Mouse (Mus musculus) stomach, embryonic 14.5 days (tissue): ENCODE data around the gene Oxct1. TPM values are rescaled to one million over a fixed set of nuclear protein-coding genes. Genes with fewer than 3 reads are reported as not detected.

ENCODE experiments used
- ATAC-seq: fragments of 200-750 bp; cut with Nextera tagmentation; 2 replicates; pipeline ENCODE4 v1.8.0; 2017; ENCODE audit warnings: low read depth, moderate TSS enrichment; ENCODE audit not compliant: insufficient number of reproducible peaks, insufficient read depth, low FRiP score
- H3K27ac ChIP-seq: fragments of 300-500 bp; sonication (generic); 2 replicates; pipeline ENCODE4 v1.5.1; 2014; ENCODE audit warnings: mild to moderate bottlenecking, low read length, moderate library complexity, mixed read lengths
- H3K27me3 ChIP-seq: fragments of 300-500 bp; sonication (generic); 2 replicates; pipeline ENCODE4 v1.6.1; 2014; ENCODE audit warnings: low read length, control low read depth, mixed read lengths; ENCODE audit not compliant: control insufficient read depth, insufficient read depth
- H3K36me3 ChIP-seq: fragments of 300-500 bp; sonication (generic); 2 replicates; pipeline ENCODE4 v1.6.1; 2014; ENCODE audit warnings: mild to moderate bottlenecking, control low read depth, low read length, moderate library complexity, mixed read lengths; ENCODE audit not compliant: control insufficient read depth, insufficient read depth
- H3K4me1 ChIP-seq: fragments of 300-500 bp; sonication (generic); 2 replicates; pipeline ENCODE4 v1.6.1; 2014; ENCODE audit warnings: low read length, control low read depth, mixed read lengths; ENCODE audit not compliant: control insufficient read depth, insufficient read depth
- H3K4me2 ChIP-seq: fragments of 300-500 bp; sonication (generic); replicated peaks from 2 replicates; pipeline ENCODE4 v1.6.1; 2014; ENCODE audit warnings: low read depth, low read length, control low read depth
- H3K4me3 ChIP-seq: fragments of 300-500 bp; sonication (generic); 2 replicates; pipeline ENCODE4 v1.5.1; 2014; ENCODE audit warnings: low read depth, low read length, control low read depth
- H3K9ac ChIP-seq: fragments of 300-500 bp; sonication (generic); replicated peaks from 2 replicates; pipeline ENCODE4 v1.6.1; 2014; ENCODE audit warnings: low read depth, mild to moderate bottlenecking, control low read depth, low read length, moderate library complexity, mixed read lengths
- H3K9me3 ChIP-seq: fragments of 300-500 bp; sonication (generic); 2 replicates; pipeline ENCODE4 v1.6.1; 2016; ENCODE audit warnings: low read depth, low read length, control low read depth; ENCODE audit not compliant: control insufficient read depth
- WGBS: fragments of 180-500 bp; shearing (Covaris S2); extraction: QIAGEN DNeasy Blood & Tissue Kit; methylation state at CpG from one replicate; pipeline ENCODE4 v1.1.7; 2014; 5-methylcytosine and 5-hydroxymethylcytosine counted together
- polyA plus RNA-seq: library from polyadenylated mRNA; unstranded; fragments of >200 nt; fragmentation: Nextera tagmentation; extraction: Ambion mirVana; gene quantifications from 2 replicates; pipeline ENCODE4 v1.2.1, GENCODE M21; 2014

Oxct1 gene
- polyA plus RNA-seq, 1 experiment from 2014 or later, result 227 TPM

GRCm38 (mm10) chr15:4167946-4168345 is 141.8 kb downstream of the Oxct1 start:
- Histone ChIP-seq H3K27me3 (no peaks in the 10 kb centered on the region), H3K9ac (no peak overlapping the region), H3K4me3 (no peak overlapping the region), H3K4me1 (no peaks in the 10 kb centered on the region), H3K36me3 (no peaks in the 10 kb centered on the region), H3K27ac (no peak overlapping the region), H3K4me2 (no peak overlapping the region), H3K9me3 (no peaks in the 10 kb centered on the region)
- WGBS, result 71% methylated on average over 2 of the region's 2 CpGs
- ATAC-seq, result no peak

GRCm38 (mm10) chr15:4171600-4171999 is 145.4 kb downstream of the Oxct1 start:
- ATAC-seq, result no peak
- no peak overlapping the region for H3K4me2 ChIP-seq
- WGBS, result 51% methylated on average over 2 of the region's 2 CpGs
- no peak overlapping the region for H3K9ac ChIP-seq
- no peaks in the 10 kb centered on the region for H3K36me3 ChIP-seq
- H3K4me1 ChIP-seq, result no peaks in the 10 kb centered on the region
- peaks cover 2% of the 10 kb centered on the region; the same call in 1 of the 2 replicates for H3K9me3 ChIP-seq
- H3K27ac ChIP-seq, result no peak overlapping the region
- H3K4me3 ChIP-seq, result no peak overlapping the region
- H3K27me3 ChIP-seq, result no peaks in the 10 kb centered on the region

GRCm38 (mm10) chr15:4197913-4198312 is 171.7 kb downstream of the Oxct1 start:
- no peak for ATAC-seq
- Histone ChIP-seq H3K9me3 (no peaks in the 10 kb centered on the region), H3K4me3 (no peak overlapping the region), H3K4me1 (no peaks in the 10 kb centered on the region), H3K9ac (no peak overlapping the region), H3K4me2 (no peak overlapping the region), H3K27me3 (no peaks in the 10 kb centered on the region), H3K27ac (no peak overlapping the region), H3K36me3 (no peaks in the 10 kb centered on the region)

Other genes with a start within 250 kb of the Oxct1 start
- gene Fbxo4, start 46.8 kb upstream of the Oxct1 start, polyA plus RNA-seq, result 11.9 and 14.2 TPM in 2 replicates
- gene AW549877, start 30.6 kb upstream of the Oxct1 start, polyA plus RNA-seq, result 53.5 and 54.1 TPM in 2 replicates